Mouse (Mus musculus) frontal cortex, postnatal 25 days (tissue): ENCODE measurements around the gene Otog.

ENCODE experiments used
- DNase-seq, 2 experiments: peaks; one replicate each; pipeline ENCODE4 v3.0.0; 2022; ENCODE audit warnings: low spot score in 2 of 2

The Otog gene

DNA sequence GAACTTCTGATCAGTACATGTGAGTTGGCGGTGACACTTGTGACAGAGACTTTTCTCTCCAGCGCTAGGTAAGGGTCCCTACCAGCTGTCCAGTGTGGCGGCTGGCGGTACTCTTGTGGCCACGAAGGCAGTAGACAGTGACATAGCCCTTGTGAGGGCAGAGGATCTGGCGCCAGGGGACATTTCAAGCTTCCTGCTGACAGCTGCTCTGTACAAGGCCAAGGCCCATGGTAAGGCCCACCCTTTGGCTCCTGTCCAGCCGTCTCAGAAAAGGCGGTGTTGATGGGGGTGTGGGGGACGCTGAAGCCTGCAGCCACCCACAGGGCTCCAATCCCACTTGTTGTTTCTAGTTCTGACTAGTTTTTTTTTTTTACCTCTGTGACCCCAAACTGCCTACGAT, 42.9 kb downstream of the Otog start:
- no peak for DNase-seq

DNA sequence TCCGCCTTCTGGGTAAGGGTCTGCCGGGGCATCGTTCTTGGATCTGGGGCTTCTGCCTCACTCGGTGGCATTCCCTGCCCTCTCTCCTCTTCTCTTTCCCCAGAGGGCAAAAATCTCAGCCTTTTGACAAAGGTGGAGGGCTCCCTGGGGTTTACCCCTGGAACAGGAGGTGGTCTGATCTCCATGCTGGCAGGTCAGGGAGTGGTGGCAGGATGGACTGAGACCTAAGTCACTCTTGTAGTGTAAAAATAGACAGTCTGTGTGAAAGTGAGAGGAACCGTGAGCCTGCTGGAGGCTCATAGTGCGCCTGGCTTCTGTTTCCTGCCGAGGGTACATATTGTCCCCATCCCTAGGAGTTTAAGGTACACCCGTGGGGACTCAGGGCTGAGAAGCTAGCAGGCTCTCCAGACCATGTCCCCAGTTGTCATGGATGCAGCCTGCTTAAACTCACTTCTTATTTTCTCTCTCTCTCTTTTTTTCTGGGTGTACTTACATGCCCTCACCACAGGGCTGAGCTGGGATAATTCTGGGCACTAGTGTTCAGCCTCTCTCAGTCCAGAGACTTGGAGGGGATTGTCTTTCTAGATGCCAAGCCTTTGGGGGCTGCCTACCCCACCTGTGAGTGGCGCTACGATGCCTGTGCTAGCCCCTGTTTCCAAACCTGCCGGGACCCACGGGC, 44.5 kb downstream of the Otog start:
- no peak for DNase-seq

DNA sequence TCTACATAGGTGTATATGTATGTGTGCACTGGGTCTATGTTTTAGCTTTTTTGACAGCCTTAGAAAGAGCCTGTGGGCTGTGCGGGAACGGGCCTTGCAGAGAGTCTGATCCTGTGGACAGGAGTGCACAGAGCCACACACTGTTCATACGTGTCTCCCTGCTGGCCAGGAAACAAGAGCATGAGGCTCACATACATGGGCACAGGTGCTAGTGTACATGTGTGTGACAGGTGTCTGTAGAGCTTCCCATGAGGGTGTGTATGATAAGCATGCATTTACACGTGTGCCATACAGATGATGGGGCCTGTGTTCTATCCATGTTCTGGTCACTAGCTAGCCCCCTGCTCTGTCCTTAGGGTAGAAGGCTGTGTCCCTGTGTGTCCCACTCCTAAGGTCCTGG, 45.6 kb downstream of the Otog start:
- DNase-seq = no peak

DNA sequence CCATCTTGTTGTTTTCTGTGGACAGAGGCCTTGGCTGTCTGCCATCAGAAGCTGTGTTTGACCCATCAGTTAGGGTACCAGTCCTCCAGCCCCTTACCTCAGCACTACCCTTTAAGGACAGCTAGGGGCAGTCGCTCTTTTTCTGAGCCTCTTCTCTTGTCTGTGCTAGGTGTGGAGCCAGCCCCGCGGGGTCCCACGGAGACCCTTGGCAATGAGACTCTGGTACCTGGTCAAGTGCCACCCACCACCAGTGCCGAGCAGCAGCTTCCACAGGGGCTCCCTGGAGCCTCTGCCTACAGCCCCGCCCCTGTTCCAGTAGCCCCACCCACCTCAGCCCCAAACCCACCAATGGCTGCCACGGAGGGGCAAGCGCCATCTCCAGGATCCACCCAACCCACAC, 46.3 kb downstream of the Otog start:
- no peak for DNase-seq

DNA sequence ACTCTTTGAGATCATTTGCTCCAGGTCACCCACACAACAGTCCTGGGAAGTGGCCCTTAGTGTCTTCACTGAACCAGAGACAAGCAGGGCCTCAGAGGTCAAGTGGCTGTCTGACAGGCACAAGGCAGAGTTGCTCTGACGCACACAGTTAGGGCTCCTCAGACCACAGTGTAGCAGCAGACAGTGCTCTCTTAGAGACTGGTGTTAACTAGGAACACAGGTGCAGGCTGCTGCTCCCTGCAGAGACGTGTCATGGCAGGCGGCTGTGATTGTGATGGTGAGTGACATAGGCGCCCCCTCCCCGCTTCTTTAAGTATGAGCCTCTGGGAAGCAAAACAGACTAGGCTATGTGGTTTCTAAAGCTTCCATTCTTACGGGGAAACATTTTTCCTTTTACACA, 55.5 kb downstream of the Otog start:
- no peak for DNase-seq

DNA sequence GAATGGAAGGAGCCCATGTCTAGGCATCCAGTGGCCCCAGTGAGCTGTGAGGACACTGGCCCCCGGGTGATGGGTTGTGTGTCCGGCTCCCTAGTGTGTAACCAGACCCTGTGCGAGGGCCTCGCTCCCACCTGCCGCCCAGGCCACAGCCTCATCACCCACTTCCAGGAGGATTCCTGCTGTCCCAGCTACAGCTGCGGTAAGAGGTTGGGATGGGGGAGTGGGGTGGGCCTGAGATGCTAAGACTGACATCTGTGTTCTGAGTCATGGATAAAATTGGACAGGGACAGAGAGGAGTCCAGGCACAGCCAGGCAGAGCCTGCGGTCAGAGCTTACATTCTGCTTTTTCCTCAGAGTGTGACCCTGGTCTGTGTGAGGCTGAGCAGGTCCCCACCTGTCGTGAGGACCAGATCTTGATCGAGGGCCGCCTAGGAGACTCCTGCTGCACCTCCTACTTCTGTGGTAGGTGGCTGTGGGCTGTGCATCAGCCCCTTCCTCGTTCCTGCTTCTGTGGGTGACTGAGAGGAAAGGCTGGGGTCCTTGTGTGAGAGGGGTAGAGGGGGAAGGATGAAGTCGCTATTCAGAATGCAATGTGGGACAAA, 60.3 kb downstream of the Otog start:
- no peak for DNase-seq

DNA sequence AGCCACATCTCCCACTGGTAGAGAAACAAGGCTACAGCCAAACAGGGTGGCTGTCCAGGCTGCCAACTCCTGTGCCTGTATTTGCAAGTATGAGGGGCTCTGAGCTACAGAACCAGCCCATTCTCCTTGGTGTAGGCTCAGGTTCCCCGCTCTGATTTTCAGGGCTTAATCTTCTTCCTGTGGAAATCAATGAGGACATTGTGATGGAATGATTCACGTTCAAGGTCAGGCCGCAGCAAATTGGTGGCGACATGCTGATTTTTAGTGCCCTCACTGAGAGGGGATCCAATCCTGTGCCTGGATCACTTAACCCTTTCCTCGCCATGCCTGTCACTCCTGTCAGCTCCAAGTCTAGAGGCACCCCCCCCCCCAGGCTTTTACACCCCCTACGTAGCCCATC, 72.7 kb downstream of the Otog start:
- no peak for DNase-seq

DNA sequence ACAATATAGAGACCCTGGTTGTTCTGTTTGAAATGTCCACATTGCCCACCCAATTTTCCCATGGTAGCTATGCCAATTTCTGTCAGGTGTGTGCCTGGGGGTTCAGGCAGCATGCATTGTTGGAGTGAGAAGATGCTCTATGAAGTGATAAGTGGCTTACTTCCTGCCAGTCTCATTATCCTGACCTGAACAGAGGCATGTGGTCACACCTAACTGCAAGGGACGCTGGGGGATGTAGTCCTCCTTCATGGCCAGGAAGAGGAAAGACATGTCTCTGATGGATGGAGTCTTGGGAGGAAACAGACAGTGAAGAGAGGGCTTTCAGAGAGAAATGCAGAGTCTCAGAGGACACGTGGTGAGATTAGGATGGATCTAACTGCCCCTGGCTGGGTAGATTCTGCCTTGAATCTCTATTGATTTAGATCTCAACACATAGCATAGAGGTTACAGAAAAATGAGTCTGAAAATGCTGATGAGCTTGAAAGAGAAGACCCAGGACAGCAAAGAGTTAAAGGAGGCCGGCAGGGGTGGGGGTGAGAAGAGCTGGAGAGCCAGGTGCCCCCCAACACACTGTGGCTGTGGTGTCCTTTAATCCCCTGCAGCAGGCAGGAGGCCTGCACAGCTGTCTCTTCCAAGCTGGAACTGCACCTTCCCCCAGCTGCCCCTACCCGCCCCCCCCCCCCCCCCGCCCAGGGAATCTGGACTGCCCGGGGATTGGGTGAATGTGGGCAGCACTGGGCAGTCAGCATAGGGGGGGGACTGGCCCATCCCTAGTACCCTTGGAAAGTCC, 73.6 kb downstream of the Otog start:
- no peak for DNase-seq

DNA sequence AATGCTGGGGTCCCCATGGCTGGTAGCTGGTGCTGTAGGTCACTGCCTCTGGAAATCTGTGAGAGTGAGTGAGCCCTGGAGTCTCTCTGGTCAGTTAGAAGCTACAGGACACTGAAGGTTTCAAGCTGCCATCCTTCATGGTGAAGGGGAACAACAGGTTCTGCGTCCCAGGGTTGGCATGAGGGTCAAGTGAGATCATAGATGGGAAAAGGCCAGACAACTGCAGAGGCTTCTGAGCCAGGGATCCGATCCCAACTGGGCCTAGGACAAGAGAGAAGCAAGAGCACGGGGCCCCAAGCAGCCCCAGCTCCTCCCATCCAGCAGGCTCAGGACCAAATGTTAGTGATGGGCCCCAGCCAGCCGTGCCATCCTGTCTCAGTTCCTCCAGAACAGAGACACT, 74.9 kb downstream of the Otog start:
- DNase-seq = no peak

DNA sequence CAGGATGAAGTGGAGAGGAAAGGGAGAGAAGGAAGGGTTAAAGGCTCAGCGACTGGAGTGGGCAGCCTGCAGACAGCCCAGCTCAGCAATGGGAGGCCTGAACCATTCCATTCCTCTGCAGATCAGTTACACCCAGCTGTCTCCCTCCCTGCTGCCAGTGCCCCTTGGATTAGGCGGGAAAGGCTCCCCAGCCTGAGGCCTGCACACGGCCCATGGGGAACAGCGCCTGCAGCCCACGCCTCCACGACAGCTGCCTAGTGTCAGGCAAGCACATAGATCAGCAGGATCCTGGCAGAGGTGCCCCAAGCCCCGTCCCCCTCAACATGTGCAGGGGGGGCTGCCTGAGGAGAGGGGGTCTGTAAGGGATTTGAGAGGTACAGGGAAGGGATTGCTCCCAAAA, 76.2 kb downstream of the Otog start:
- DNase-seq = no peak

DNA sequence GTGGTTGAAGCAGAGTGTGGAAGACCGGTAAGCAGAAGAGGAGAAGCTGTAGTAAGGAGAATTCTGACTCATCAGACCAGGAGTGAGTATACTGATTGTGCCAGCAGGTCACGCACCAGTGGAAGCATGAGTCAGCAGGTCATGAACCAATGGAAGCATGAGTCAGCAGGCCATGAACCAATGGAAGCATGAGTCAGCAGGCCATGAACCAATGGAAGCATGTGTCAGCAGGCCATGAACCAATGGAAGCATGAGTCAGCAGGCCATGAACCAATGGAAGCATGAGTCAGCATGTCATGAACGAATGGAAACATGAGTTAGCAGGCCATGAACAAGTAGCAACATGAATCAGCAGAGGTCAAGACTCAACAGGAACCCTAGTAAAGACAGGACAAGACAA, 80.5 kb downstream of the Otog start:
- no peak for DNase-seq

DNA sequence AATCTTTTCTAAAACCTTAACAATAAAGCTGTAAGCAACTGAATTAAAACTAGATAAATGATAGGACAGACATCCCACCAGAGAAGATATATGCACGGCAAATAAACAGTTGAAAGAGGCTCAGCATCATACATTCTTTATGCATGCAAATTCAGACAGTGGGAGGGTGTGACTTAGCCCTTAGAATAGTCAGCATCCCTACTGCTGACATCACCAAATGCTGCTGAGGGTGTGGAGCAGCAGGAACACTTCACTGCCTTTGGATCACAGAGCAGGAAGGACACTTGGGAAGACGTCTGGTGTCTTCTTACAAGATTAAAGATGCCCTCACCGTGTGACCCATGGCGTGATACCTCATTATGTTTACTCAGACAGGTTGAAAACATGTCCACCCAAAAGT, 87.1 kb downstream of the Otog start:
- no peak for DNase-seq

DNA sequence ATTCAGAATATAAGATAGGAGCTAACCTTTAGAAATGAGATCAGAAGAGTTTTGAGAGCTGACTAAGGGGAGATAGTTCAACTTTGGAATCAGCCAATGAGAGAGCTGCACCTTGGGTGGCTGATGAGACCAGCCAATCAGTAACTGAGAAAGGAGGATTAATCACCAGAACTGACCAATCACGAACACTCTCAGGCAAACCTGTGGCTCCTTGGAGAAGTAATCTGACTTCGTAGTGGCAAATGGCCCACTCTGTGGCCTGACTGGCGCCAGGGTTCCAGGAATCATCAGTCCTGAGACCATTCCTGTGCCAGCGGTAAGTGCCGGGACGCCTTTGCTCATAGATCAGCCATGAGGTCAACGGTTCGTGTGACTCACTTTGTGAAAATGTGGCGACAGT, 96.6 kb downstream of the Otog start:
- DNase-seq = no peak

DNA sequence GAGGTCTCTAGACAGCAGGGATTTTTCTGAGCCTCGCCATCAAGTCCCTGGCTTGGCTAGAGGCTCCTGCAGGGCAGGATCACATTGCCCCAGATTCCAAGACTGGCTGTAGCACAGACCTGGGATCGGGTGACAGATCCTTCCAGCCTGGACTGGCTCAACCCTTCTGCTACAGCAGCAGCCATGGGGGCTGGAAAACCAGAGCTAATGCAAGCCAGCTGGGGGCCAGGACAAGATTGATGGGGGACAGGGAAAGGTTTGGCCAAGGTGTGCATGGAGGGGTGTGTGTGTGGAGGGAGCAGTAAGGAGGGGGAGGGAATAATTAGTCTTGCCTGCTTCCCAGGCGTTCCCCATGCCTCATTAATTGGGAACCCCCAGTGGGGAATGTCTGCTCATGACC, 99.0 kb downstream of the Otog start:
- DNase-seq = no peak

DNA sequence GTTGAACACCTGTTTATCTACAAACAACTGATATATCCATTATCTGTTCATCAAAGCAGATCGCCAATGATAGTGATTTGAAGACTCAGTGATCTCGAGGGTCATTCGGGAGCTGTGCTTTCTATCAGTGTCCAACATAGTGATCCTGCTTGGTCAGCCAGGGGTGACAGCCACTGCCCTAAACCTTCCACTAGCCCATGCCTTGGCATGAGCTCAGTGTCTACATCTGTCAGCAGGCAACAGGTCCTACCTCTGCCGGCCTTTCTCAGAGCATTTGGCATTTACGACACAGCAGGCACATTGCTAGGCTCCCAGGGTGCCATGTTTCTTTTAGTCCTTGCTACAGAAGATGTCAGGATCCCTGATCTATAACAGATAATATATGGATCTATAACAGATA, 99.5 kb downstream of the Otog start:
- DNase-seq = no peak

DNA sequence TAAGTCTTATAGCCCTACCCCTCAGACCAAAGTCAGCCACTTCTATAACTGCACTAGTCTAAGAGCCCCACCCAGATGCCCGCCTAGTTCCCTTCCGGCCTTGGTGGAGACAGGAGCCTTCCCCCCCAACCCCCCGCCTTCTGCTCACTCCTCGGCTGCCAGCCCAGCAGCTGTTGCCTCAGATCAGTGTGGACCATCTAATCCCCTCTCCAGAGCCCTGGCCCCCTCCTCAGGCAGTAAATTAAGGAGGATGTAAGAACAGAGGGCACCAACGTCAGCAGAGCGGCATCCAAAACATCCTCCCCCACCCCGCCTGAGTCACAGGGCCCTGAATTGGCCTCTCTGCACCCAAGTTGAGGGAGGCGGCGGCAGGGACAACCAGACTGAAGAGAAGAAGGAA, 100.7 kb downstream of the Otog start:
- no peak for DNase-seq

DNA sequence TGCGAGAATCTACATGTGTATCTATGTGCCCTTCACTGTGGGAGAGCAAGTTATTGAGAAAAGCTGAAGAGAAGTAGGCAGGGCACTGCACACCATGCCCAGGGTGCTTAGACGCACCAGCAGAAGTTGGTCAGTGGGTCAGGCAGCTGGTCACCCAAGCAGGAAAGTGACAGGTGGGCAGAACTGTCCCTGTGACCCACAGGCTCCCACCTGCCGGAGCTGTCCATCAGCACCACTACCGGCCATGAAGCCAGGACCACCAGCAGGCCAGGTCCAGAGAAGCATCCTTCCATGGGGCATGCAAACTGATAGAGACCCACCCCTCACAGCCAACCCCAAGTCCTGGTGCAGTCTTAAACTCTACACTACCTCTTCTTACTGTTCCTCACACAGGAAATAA, 106.9 kb downstream of the Otog start:
- DNase-seq = no peak

DNA sequence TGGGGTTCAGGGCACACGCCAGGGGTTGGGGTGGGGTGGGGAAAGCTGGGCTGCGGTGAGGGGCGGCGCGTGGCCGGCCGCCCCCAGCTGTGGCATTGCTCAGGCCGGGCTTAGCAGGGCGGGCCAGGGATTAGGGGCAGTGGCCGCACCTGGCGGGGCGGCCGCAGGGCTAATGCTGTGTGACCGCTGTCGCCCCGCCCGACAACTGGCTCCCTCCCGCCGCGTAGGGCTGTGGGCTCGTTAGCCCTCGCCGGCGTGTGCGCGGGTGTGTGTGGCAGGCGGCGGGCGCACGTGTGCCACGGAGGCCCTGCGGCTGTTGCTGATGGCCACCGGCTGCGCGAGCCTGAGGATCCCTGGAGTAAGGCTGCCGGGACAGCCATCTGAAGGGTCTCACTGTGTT, 108.0 kb downstream of the Otog start:
- no peak for DNase-seq

DNA sequence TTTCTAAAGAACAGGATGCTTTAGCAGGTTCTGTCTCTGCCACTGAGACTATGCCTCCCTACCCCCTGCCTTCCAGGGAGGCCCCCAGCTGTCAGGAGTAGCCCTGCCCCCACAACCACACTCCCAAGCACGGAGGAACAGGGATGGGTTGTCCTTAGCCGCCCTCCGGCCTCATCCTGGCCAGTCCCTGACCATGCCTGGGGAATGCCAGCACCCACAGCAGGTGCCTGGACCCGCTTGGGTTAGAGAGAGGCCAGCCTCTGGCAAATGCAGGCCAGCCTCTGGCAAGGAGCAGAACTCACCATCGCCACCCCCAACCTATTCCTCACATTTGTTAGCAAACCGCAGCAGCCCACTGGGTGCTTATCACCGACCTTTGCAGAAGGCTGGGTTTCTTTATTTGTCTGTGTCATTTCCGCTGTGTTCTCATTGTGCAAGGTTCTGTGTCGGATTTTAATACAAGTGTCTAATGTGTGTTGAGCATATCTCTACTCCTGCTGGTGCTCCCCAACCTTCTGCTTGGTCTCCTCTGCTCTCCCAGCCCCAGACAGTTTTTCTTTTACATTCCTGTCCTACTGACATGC, 109.4 kb downstream of the Otog start:
- DNase-seq = no peak

DNA sequence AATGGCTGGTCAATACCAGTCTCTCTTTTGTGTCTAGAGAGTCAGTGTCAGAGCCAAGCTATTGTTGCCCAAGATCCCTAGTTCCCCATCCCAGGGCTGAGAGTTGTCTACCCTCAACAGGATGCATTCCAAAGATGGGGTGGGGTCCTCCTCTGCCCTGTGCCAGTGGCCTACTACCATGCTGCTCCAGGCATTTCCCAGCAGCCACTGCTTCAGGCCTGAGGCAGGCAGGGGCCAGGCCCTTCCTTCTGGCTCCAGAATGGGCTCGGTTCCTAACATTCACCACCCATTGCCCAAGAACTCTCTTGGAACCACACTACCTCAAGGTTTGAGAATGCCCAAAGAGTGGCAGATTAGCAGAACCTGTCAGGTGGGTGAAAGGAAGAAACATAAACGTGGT, 112.0 kb downstream of the Otog start:
- DNase-seq = no peak

DNA sequence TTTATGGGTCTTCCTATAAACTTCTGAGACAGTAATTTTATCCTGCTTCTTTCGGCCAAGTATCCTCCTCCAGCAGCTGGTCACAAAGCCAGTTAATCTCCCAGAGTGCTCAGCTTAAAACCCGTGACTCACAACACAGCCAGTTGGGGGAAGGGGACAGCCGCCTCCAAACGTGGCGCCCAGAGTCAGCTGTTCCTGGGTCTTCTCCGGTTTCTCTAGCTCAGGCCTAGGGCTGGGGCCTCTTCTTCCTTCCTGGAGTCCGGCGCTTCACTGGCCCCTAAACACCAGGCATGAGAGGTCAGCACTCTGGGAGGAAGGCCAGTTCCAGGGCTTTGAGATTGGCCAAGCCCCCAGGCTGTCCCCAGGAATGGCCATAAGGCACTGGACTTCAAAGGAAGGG, 112.4 kb downstream of the Otog start:
- DNase-seq = no peak

DNA sequence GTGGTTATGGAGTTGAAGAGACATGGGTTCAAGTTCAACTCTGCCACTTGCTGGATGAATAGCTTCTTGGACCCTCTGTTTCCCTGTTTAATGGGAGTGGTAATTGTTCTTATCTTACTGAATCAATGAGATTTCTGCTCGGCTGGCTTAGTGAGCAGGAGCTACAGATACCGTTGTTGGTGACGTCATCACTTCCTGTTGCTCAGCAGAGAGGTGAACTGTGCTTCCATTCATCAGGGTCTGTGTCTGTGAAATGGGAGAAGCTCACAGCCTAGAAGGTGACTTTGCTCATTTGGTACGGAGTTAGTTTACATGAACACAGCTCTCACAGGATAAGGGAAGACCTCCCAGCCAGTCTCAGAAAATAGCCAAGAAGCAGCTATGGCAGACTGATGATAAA, 113.1 kb downstream of the Otog start:
- DNase-seq = no peak
